ENCODE assay signal across 9 mouse cellular contexts in genomic region chr3:119780876-119781275, GRCm38 (mm10). TPM values are rescaled to one million over a fixed set of nuclear protein-coding genes. Genes with fewer than 3 reads are reported as not detected.
DNase-seq lines count a peak whose midpoint lies in the region; ATAC-seq and TF ChIP-seq lines count a peak whose summit lies in the region.
"Had no signal": no experiment of that assay in that cellular context is flagged by ENCODE, and none has a peak within 500 bp of the region (broad histone marks: within the 10 kb centered on the region; RNA-seq: fewer than 3 reads in every experiment).

No protein-coding gene starts in this region.

- H3K79me2 ChIP-seq in myocyte (ENCODE audit: control insufficient read depth, insufficient read depth) = peaks cover 66% of the 10 kb centered on the region

- no peaks in the 10 kb centered on the region for H3K27me3 ChIP-seq in kidney, postnatal 0 days (ENCODE audit: insufficient read depth, low read length)
- no peaks in the 10 kb centered on the region for H3K27me3 ChIP-seq in embryonic facial prominence, embryonic 15.5 days
- no peaks in the 10 kb centered on the region for H3K27me3 ChIP-seq in intestine, embryonic 15.5 days (replicated peaks)
- H3K27me3 ChIP-seq in myocyte (ENCODE audit: control insufficient read depth, insufficient read depth, insufficient read length) = no peaks in the 10 kb centered on the region

- H3K9ac ChIP-seq in kidney, postnatal 0 days (ENCODE audit: low read depth, low read length) = no peak overlapping the region
- no peak overlapping the region for H3K9ac ChIP-seq in embryonic facial prominence, embryonic 15.5 days
- H3K9ac ChIP-seq in intestine, embryonic 15.5 days = no peak overlapping the region

- H3K4me2 ChIP-seq in kidney, postnatal 0 days (ENCODE audit: low read length) = peak overlapping the region; percentile 35
- peak overlapping the region; percentile 34 for H3K4me2 ChIP-seq in embryonic facial prominence, embryonic 15.5 days (replicated peaks)
- H3K4me2 ChIP-seq in intestine, embryonic 15.5 days (replicated peaks) = peak overlapping the region; percentile 47
- peak overlapping the region; percentile 92 for H3K4me2 ChIP-seq in myocyte (ENCODE audit: low read depth)

- no peak for ATAC-seq in kidney, postnatal 0 days (replicated peaks; ENCODE audit: low FRiP score, low read depth)
- ATAC-seq in embryonic facial prominence, embryonic 15.5 days (ENCODE audit: insufficient number of reproducible peaks, low FRiP score, low TSS enrichment, low read depth) = no peak
- ATAC-seq in intestine, embryonic 15.5 days = no peak

- DNase-seq in kidney, postnatal 0 days (ENCODE audit: low spot score) = no peak
- no peak for DNase-seq in kidney, adult 18-20 months
- no peak for DNase-seq in cerebellum, adult 11 months
- DNase-seq in spleen, postnatal 4 days (ENCODE audit: low spot score in 2 of 2) = no peak
- no peak for DNase-seq in frontal cortex, postnatal 25 days (ENCODE audit: low spot score in 2 of 2)
- DNase-seq: lung, adult 18-20 months had no signal

- no peaks in the 10 kb centered on the region for H3K9me3 ChIP-seq in kidney, postnatal 0 days (replicated peaks; ENCODE audit: low read length)
- H3K9me3 ChIP-seq in embryonic facial prominence, embryonic 15.5 days (replicated peaks) = no peaks in the 10 kb centered on the region
- no peaks in the 10 kb centered on the region for H3K9me3 ChIP-seq in intestine, embryonic 15.5 days

- peaks cover 3% of the 10 kb centered on the region; the same call in 1 of the 2 replicates for H3K4me1 ChIP-seq in kidney, postnatal 0 days (replicated peaks; ENCODE audit: insufficient read depth, low read length)
- peaks cover 22% of the 10 kb centered on the region for H3K4me1 ChIP-seq in embryonic facial prominence, embryonic 15.5 days
- 0 out of 2 replicates have a peak, but pooled peaks cover 3% of the 10 kb centered on the region for H3K4me1 ChIP-seq in intestine, embryonic 15.5 days (replicated peaks)

- TF ChIP-seq CTCF in kidney, postnatal 0 days (IDR thresholded peaks at IDR 0.05; ENCODE audit: low read depth) = no peak

- no peaks in the 10 kb centered on the region for H3K36me3 ChIP-seq in kidney, postnatal 0 days (ENCODE audit: insufficient read depth, low read length)
- no peaks in the 10 kb centered on the region for H3K36me3 ChIP-seq in embryonic facial prominence, embryonic 15.5 days
- peaks cover 2% of the 10 kb centered on the region; the same call in 1 of the 2 replicates for H3K36me3 ChIP-seq in intestine, embryonic 15.5 days
- no peaks in the 10 kb centered on the region for H3K36me3 ChIP-seq in myocyte (ENCODE audit: control insufficient read depth, insufficient read depth)

- TF ChIP-seq POLR2A in myocyte (IDR thresholded peaks at IDR 0.05; ENCODE audit: insufficient read length, low read depth) = no peak

- H3K27ac ChIP-seq in kidney, postnatal 0 days = no peak overlapping the region
- H3K27ac ChIP-seq in embryonic facial prominence, embryonic 15.5 days (replicated peaks) = no peak overlapping the region
- H3K27ac ChIP-seq in intestine, embryonic 15.5 days = no peak overlapping the region

- H3ac ChIP-seq in myocyte (ENCODE audit: control insufficient read depth, insufficient read length) = no peak overlapping the region

- 0 out of 2 replicates have a peak overlapping the region, but pooled peaks have one; percentile 0 for H3K4me3 ChIP-seq in kidney, postnatal 0 days (replicated peaks; ENCODE audit: low read depth, low read length)
- H3K4me3 ChIP-seq in embryonic facial prominence, embryonic 15.5 days (replicated peaks) = peak overlapping the region; percentile 2; the same call in 1 of the 2 replicates
- no peak overlapping the region; the same call in 1 of the 2 replicates for H3K4me3 ChIP-seq in intestine, embryonic 15.5 days (replicated peaks)
- H3K4me3 ChIP-seq in myocyte = no peak overlapping the region

TF ChIP-seq in myocyte, 11 proteins besides CTCF, POLR2A, EP300 and RAD21:
- TF ChIP-seq MYOD1 (IDR thresholded peaks at IDR 0.05; ENCODE audit: control insufficient read depth in 1 of 3, insufficient read length in 2 of 3, low read depth in 2 of 3) (no peak), POLR2AphosphoS2 (IDR thresholded peaks at IDR 0.05; ENCODE audit: insufficient read length, low read depth) (no peak), MAX (IDR thresholded peaks at IDR 0.05; ENCODE audit: low read depth) (no peak), USF1 (IDR thresholded peaks at IDR 0.05; ENCODE audit: low read depth) (no peak), REST (IDR thresholded peaks at IDR 0.05; ENCODE audit: insufficient read depth, insufficient read length) (no peak), SRF (IDR thresholded peaks at IDR 0.05; ENCODE audit: control insufficient read depth, insufficient read length, low read depth) (no peak), TCF12 (IDR thresholded peaks at IDR 0.05; ENCODE audit: insufficient read depth, poor library complexity, severe bottlenecking) (no peak), E2F4 (IDR thresholded peaks at IDR 0.05; ENCODE audit: insufficient read depth) (no peak), MYOG (IDR thresholded peaks at IDR 0.05; ENCODE audit: control insufficient read depth in 1 of 3, insufficient read depth in 1 of 3, insufficient read length in 2 of 3, low read depth in 2 of 3) (no peak), CEBPB (IDR thresholded peaks at IDR 0.05; ENCODE audit: insufficient read depth, poor library complexity, severe bottlenecking) (no peak), TCF3 (IDR thresholded peaks at IDR 0.05; ENCODE audit: insufficient read length, low read depth) (no peak)

RNA-seq across cellular contexts. Expression of gene Ptbp2, which starts 3.4 kb away (rescaled TPM):
- polyA plus RNA-seq in kidney, postnatal 0 days (2015; fragmentation: Nextera tagmentation; extraction: Ambion mirVana) = 41.7 and 49.9 TPM in 2 replicates
- polyA plus RNA-seq in embryonic facial prominence, embryonic 15.5 days (2015; fragmentation: Nextera tagmentation; extraction: Ambion mirVana) = 47.7 and 50.4 TPM in 2 replicates
- polyA plus RNA-seq in intestine, embryonic 15.5 days (2015; fragmentation: Nextera tagmentation; extraction: Ambion mirVana) = 40.3 and 49.5 TPM in 2 replicates
- 8.4 TPM for polyA plus RNA-seq in myocyte (2012; fragmentation: generic; extraction: Trizol)

Comparison
In these comparisons a context has a peak if more than half of its experiments do, and no peak if none do; other contexts are left out.
1. H3K4me2 ChIP-seq: peak in every context shown above with its lines; median percentile 92 in myocyte; 47 in intestine, embryonic 15.5 days; 35 in kidney, postnatal 0 days; 34 in embryonic facial prominence, embryonic 15.5 days.
2. H3K4me3 ChIP-seq: peak in kidney, postnatal 0 days (single experiment) and embryonic facial prominence, embryonic 15.5 days (single experiment); none in intestine, embryonic 15.5 days (single experiment) and myocyte (single experiment).